Mouse (Mus musculus): ENCODE results near the gene Gbx1. TPM values are rescaled to one million over a fixed set of nuclear protein-coding genes. Genes with fewer than 3 reads are reported as not detected.

Gbx1 gene
- polyA plus RNA-seq, 1 experiment: not detected

DNA sequence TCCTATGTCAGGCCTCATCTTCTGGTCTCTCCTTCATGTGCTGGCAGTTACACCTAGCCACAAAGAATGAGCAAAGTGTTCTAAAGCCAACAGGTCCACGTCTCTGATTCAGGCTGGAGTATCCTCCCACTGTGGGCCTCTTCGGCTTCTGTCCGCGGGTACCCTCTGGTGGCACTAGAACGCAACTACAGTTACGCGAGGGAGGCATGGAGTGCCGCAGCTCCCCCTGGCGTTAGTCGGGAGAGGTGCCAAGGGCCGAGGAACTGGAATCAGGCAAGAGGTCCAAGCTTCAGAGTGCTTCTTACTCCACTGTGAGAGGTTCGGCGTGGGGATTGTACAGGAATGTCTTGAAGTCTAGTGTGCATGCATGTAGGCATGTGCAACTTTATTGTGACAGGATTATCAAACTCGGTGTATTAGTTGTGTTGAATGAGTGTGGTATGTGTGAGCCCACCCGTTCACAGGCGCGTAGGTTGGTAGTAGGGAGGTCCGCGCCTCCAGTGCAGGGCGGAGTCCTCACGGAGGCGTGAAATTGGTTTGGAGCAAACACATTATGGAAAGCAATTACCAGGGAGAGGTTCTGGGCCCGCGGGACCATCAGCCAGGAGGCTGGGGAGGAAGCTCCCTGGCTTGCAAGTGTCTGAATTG is 3.2 kb upstream of the Gbx1 start:
- peaks cover 13% of the 10 kb centered on the region for H3K4me1 ChIP-seq (ENCODE audit: control insufficient read depth, insufficient read depth, low read length)
- H3K27ac ChIP-seq (ENCODE audit: insufficient read depth, low read depth, low read length): no peak overlapping the region
- H3K4me3 ChIP-seq (ENCODE audit: insufficient read depth, low read depth, low read length): no peak overlapping the region
- 22% methylated on average over 24 of the region's 24 CpGs for WGBS
- TF ChIP-seq CTCF (IDR thresholded peaks at IDR 0.05; ENCODE audit: insufficient read depth, low read depth, low read length): peak; percentile 100
- TF ChIP-seq POLR2A (IDR thresholded peaks at IDR 0.05; ENCODE audit: insufficient read depth, low read depth, low read length): no peak

DNA sequence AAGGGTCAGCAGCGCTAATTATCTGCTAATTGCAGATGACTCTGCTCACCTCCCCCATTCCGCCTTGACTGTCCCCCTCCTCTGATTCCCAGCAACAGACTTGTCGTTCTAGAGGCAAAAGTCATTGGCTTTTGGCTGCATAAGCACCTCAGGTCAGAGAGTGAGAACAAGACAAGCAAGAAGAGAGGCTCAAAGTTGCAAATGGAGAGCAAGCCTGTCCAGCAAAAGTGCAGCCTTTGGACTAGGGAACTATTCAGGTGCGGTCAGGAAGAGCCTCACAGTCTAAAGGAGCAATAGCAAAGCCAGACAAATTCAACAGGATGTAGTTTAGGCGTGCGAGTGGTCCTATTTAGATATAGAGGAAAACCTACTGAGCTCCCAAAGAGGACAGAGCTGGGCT is 778 bp upstream of the Gbx1 start:
- no peak for TF ChIP-seq CTCF (IDR thresholded peaks at IDR 0.05; ENCODE audit: insufficient read depth, low read depth, low read length)
- no peak for TF ChIP-seq POLR2A (IDR thresholded peaks at IDR 0.05; ENCODE audit: insufficient read depth, low read depth, low read length)
- Histone ChIP-seq H3K4me1 (ENCODE audit: control insufficient read depth, insufficient read depth, low read length) (peaks cover 13% of the 10 kb centered on the region), H3K4me3 (ENCODE audit: insufficient read depth, low read depth, low read length) (no peak overlapping the region), H3K27ac (ENCODE audit: insufficient read depth, low read depth, low read length) (no peak overlapping the region)
- WGBS: 43% methylated on average over 6 of the region's 6 CpGs

DNA sequence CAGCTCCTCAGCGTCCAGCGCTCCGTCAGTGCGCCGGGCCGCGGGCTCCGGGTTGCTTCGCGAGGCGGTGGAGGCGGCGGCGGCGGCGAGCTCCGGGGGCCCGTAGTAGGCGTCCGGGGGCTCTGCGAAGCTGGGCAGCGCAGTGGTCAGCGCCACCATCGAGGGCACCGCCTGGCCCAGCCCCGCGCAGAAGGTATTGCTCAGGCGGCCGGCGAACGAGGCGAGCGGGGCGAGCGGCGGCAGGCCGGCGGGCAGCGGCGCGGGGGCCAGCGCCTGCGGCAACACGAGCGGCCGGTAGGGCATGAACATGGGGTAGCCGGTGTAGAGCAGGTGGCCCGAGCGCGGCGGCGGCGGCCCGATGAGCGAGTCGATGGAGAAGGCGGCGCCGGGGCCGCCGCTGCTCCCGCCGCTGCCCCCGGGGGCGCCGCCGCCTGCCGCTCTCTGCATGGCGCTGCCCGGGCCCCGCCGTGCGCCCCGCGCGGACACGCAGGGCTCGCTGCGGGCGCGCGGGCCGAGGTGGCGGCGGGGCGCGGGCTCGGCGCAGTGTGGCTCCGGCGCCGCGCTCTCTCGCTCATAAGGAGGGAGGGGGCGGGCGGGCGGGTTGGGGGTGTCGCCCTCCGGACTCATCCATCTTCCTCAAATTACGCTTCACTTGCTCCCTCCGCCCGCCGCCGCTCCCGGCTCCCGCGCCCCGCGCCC is 663 bp downstream of the Gbx1 start:
- WGBS: 2% methylated on average over 109 of the region's 109 CpGs
- peaks cover 13% of the 10 kb centered on the region for H3K4me1 ChIP-seq (ENCODE audit: control insufficient read depth, insufficient read depth, low read length)
- TF ChIP-seq CTCF (IDR thresholded peaks at IDR 0.05; ENCODE audit: insufficient read depth, low read depth, low read length): no peak
- no peak for TF ChIP-seq POLR2A (IDR thresholded peaks at IDR 0.05; ENCODE audit: insufficient read depth, low read depth, low read length)
- peak overlapping the region; percentile 39 for H3K4me3 ChIP-seq (ENCODE audit: insufficient read depth, low read depth, low read length)
- no peak overlapping the region for H3K27ac ChIP-seq (ENCODE audit: insufficient read depth, low read depth, low read length)

DNA sequence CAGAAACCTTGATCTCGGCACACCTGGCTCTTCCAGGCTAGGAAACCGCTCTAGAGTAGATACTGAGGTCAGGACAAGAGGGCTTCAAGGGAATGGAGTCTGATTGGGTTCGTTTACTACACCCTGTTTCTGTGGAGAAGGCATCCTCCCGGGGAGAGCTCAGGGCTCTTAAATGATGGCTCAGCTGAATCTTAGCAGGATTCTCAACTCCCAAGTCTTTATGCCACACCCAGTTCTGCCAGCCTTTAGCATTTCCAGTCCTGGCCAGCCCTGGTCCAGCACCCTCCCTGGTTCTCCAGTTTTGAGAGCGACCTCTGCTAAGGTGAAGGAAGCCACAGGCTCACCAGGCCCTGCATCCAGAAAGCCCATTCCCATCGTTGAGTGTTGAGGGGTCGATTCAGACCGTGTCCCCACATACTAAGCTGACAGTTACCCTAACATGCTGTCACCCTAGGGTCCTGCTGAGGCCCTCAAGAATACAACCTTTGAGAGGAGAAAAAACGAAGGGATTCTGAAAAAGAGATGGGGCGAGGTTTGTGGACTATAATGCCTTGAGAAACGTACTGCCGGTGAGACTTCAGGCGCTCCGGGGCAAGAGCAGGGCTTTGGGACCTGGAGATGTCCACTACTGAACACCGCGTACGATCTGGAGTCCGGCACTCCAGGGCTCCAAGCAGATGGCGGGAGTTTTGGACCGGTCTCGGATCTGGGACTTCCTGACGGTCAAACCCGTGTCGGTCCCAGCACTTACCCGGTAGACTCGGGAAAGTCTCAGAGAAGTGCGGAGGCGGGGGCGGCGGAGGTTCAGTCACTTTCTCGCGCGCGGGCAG is 1.4 kb downstream of the Gbx1 start:
- H3K4me1 ChIP-seq (ENCODE audit: control insufficient read depth, insufficient read depth, low read length): peaks cover 13% of the 10 kb centered on the region
- no peak overlapping the region for H3K27ac ChIP-seq (ENCODE audit: insufficient read depth, low read depth, low read length)
- no peak overlapping the region; the same call in 1 of the 2 replicates for H3K4me3 ChIP-seq (ENCODE audit: insufficient read depth, low read depth, low read length)
- WGBS: 7% methylated on average over 34 of the region's 34 CpGs
- TF ChIP-seq CTCF (IDR thresholded peaks at IDR 0.05; ENCODE audit: insufficient read depth, low read depth, low read length): no peak
- no peak for TF ChIP-seq POLR2A (IDR thresholded peaks at IDR 0.05; ENCODE audit: insufficient read depth, low read depth, low read length)

- no peak overlapping the region for H3K27ac ChIP-seq (ENCODE audit: insufficient read depth, low read depth, low read length)
- peaks cover 11% of the 10 kb centered on the region for H3K4me1 ChIP-seq (ENCODE audit: control insufficient read depth, insufficient read depth, low read length)
- 21% methylated on average over 4 of the region's 4 CpGs for WGBS
- TF ChIP-seq POLR2A (IDR thresholded peaks at IDR 0.05; ENCODE audit: insufficient read depth, low read depth, low read length): no peak
- no peak for TF ChIP-seq CTCF (IDR thresholded peaks at IDR 0.05; ENCODE audit: insufficient read depth, low read depth, low read length)
- H3K4me3 ChIP-seq (ENCODE audit: insufficient read depth, low read depth, low read length): no peak overlapping the region
These were observed 2.5 kb downstream of the Gbx1 start for GRCm38 (mm10) chr5:24524522-24524921.

DNA sequence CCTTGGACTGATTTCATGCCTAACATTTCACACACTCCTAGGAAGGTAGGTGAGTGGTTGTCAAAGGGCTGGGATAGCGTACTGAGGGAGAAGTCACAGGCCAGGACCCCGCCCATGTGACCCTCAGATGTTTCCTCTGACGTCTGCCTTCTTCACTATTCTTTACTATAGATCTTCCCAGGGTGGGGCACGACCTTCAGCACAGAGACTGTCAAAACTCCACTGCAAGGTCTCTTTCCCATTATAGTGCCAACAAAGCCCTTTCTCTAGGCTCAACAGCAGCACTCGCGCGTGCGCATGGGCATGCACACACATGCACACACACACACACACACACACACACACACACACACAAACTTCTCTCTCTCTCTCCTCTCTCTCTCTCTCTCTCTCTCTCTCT is 3.2 kb downstream of the Gbx1 start:
- no peak overlapping the region for H3K4me3 ChIP-seq (ENCODE audit: insufficient read depth, low read depth, low read length)
- TF ChIP-seq POLR2A (IDR thresholded peaks at IDR 0.05; ENCODE audit: insufficient read depth, low read depth, low read length): no peak
- no peak for TF ChIP-seq CTCF (IDR thresholded peaks at IDR 0.05; ENCODE audit: insufficient read depth, low read depth, low read length)
- 65% methylated on average over 8 of the region's 8 CpGs for WGBS
- peaks cover 11% of the 10 kb centered on the region for H3K4me1 ChIP-seq (ENCODE audit: control insufficient read depth, insufficient read depth, low read length)
- no peak overlapping the region for H3K27ac ChIP-seq (ENCODE audit: insufficient read depth, low read depth, low read length)

DNA sequence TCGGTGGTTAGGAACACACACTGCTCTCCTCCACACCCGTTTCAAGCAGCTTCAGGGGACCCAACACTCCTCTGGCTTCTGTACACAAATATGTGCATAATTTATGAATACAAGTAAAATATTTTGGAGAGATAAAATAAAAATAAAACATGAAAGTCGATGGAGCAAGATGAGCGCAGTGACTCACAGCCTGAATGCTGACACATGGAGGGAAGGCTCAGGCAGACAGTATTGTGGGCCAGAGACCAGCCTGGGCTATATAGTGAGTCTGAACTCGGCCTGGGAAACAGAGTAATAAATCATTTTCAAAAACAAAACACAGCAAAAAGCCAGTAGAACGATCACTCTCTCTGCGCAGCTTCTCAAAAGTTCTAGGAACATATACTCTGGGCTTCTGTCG is 5.6 kb downstream of the Gbx1 start:
- Histone ChIP-seq H3K27ac (ENCODE audit: insufficient read depth, low read depth, low read length) (no peak overlapping the region), H3K4me3 (ENCODE audit: insufficient read depth, low read depth, low read length) (no peak overlapping the region), H3K4me1 (ENCODE audit: control insufficient read depth, insufficient read depth, low read length) (peaks cover 6% of the 10 kb centered on the region)
- WGBS: 76% methylated on average over 8 of the region's 8 CpGs
- TF ChIP-seq POLR2A (IDR thresholded peaks at IDR 0.05; ENCODE audit: insufficient read depth, low read depth, low read length) (no peak), CTCF (IDR thresholded peaks at IDR 0.05; ENCODE audit: insufficient read depth, low read depth, low read length) (no peak)

DNA sequence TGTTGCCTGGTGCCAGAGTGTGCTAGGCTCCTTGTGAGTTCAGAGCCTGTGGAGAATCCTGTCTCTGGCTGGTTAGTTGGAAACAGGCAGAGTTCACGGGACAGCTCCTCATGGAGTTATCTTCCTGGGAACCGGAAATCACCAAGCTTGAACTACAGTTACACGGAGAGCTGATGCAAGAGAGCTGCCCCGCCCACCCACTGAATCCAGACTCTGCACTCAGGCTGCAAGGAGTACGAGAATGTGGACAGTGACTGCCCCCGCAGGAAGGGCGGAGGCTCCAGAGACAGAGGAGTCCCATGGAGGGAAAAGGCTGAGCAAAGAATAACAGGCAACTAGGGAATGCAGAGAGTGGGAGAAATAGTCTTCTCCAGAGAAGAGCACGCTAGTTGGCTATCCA is 14.7 kb downstream of the Gbx1 start:
- no peak overlapping the region for H3K27ac ChIP-seq (ENCODE audit: insufficient read depth, low read depth, low read length)
- H3K4me3 ChIP-seq (ENCODE audit: insufficient read depth, low read depth, low read length): no peak overlapping the region
- no peaks in the 10 kb centered on the region for H3K4me1 ChIP-seq (ENCODE audit: control insufficient read depth, insufficient read depth, low read length)
- WGBS: 66% methylated on average over 8 of the region's 8 CpGs
- TF ChIP-seq CTCF (IDR thresholded peaks at IDR 0.05; ENCODE audit: insufficient read depth, low read depth, low read length) (no peak), POLR2A (IDR thresholded peaks at IDR 0.05; ENCODE audit: insufficient read depth, low read depth, low read length) (no peak)

GRCm38 (mm10) chr5:24510635-24511034 is 16.4 kb downstream of the Gbx1 start:
- Histone ChIP-seq H3K27ac (ENCODE audit: insufficient read depth, low read depth, low read length) (no peak overlapping the region), H3K4me1 (ENCODE audit: control insufficient read depth, insufficient read depth, low read length) (no peaks in the 10 kb centered on the region), H3K4me3 (ENCODE audit: insufficient read depth, low read depth, low read length) (no peak overlapping the region)
- 53% methylated on average over 11 of the region's 11 CpGs for WGBS
- TF ChIP-seq CTCF (IDR thresholded peaks at IDR 0.05; ENCODE audit: insufficient read depth, low read depth, low read length): no peak
- TF ChIP-seq POLR2A (IDR thresholded peaks at IDR 0.05; ENCODE audit: insufficient read depth, low read depth, low read length): no peak

All from olfactory bulb, adult 2 months (tissue).